Mouse (Mus musculus) heart, adult 2 months (tissue): ENCODE data around the gene Clcn6.

ENCODE experiments used
- CTCF ChIP-seq: fragments of 200-600 bp; IDR thresholded peaks from 2 replicates; pipeline ENCODE4 v1.8.1; 2022; ENCODE audit warnings: antibody characterized with exemption, mild to moderate bottlenecking, moderate library complexity
- EP300 ChIP-seq: fragments of 200-500 bp; IDR thresholded peaks from 2 replicates; pipeline ENCODE4 v1.6.1; 2011; ENCODE audit warnings: low read depth, low read length, control low read depth; ENCODE audit not compliant: insufficient read depth

DNA sequence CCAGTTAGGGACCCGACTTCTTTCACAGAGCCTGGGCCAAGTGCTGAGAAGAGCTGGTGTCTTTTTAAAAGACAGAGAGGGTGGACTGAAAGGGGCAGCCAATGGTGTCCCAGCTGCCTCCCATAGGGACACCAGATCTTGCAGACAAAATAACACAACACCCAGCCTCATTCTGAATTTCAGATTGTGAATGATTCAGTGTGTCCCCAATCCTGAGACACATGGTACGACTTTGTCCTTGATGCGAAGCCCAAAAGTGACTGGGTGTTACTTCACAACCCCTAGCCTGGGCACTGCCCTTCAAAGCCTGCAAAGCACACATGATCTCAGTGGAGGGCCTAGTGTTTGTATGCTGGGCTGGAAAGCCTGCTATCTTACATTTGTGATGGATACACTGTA is 47.3 kb upstream of the Clcn6 start:
- TF ChIP-seq EP300 (no peak), CTCF (no peak)
